Mouse (Mus musculus): ENCODE results near the gene Cpne8.

Gene Cpne8

DNA sequence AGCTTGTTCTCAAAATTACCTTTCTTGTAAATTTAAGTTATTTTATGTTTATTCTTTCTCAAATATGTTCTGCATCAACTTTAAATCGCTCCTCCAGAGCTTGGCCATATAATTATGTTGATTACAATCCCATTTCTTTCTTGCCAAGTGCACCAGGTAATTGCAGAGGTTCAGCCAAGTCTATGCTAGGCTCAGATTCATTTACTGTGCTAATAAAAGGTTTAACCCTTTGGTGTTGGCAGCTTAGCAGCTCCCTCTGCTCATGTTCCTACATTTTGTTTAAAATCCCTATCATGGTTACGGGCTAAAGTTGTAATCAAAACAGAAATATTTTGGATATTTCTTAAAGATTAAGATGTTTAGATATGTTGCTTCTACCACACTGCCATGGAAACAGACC lies 216.0 kb downstream of the Cpne8 start:
- DNase-seq (ENCODE audit: low read depth), result no peak

DNA sequence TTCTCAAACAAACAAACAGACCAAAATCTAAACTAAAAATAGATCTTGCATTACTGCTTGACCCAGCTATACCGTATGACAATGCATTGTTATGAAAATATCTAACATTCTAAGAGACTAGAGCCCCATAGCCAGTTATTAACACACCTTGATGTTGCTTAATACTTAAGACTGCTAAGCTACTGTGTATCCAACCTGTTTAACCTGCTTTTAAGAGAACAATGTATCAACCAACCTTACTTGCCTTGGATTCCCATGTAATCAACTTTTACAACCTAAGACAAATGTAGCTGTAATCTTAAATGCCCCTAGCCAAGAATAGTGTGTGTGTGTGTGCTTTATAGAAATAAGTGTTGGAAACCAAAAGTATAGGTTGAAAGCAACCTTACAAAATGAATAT lies 233.2 kb downstream of the Cpne8 start:
- no peak for DNase-seq (ENCODE audit: low read depth)

All from 416B (cell line).